Mouse (Mus musculus): ENCODE data around the gene Fam57a.

Fam57a gene

GRCm38 (mm10) chr11:76179495-76180145 lies at the start of gene Fam57a, which contains the start of gene Vps53:
Gene Fam57a (plus strand): TSS chr11:76179671.
Gene Vps53 (minus strand): TSS chr11:76179647.
- DNase-seq: peak; percentile 94

- DNase-seq: peak; percentile 79
Measured at GRCm38 (mm10) chr11:76130859-76131258, 48.6 kb upstream of the Fam57a start.

GRCm38 (mm10) chr11:76135641-76136437 lies 43.6 kb upstream of the Fam57a start:
- DNase-seq: no peak

GRCm38 (mm10) chr11:76137996-76138395 lies 41.5 kb upstream of the Fam57a start:
- DNase-seq: no peak

- no peak for DNase-seq
Measured at GRCm38 (mm10) chr11:76144386-76144785, 35.1 kb upstream of the Fam57a start.

GRCm38 (mm10) chr11:76145169-76145568 lies 34.3 kb upstream of the Fam57a start:
- no peak for DNase-seq

GRCm38 (mm10) chr11:76146187-76147010 lies 33.1 kb upstream of the Fam57a start:
- no peak for DNase-seq

- DNase-seq: no peak
Measured at GRCm38 (mm10) chr11:76148055-76149008, 31.1 kb upstream of the Fam57a start.

- no peak for DNase-seq
Measured at GRCm38 (mm10) chr11:76150980-76151379, 28.5 kb upstream of the Fam57a start.

- DNase-seq: no peak
Measured at GRCm38 (mm10) chr11:76153236-76153951, 26.1 kb upstream of the Fam57a start.

- DNase-seq: no peak
Measured at GRCm38 (mm10) chr11:76154200-76154599, 25.3 kb upstream of the Fam57a start.

- DNase-seq: no peak
Measured at GRCm38 (mm10) chr11:76154861-76155260, 24.6 kb upstream of the Fam57a start.

- no peak for DNase-seq
Measured at GRCm38 (mm10) chr11:76158375-76158774, 21.1 kb upstream of the Fam57a start.

- no peak for DNase-seq
Measured at GRCm38 (mm10) chr11:76160251-76160650, 19.2 kb upstream of the Fam57a start.

GRCm38 (mm10) chr11:76166657-76167056 lies 12.8 kb upstream of the Fam57a start:
- peak; percentile 14 for DNase-seq

- DNase-seq: peak; percentile 82
Measured at GRCm38 (mm10) chr11:76167079-76167765, 12.2 kb upstream of the Fam57a start.

GRCm38 (mm10) chr11:76168976-76169375 lies 10.5 kb upstream of the Fam57a start:
- DNase-seq: peak; percentile 81

- no peak for DNase-seq
Measured at GRCm38 (mm10) chr11:76170207-76170606, 9.3 kb upstream of the Fam57a start.

GRCm38 (mm10) chr11:76178726-76179494 lies 561 bp upstream of the Fam57a start:
- DNase-seq: peak; percentile 65

GRCm38 (mm10) chr11:76180146-76180540 lies 672 bp downstream of the Fam57a start:
- no peak for DNase-seq
